Mouse (Mus musculus) gastrocnemius, postnatal 10 days (tissue): ENCODE results near the gene Upk1a. TPM values are rescaled to one million over a fixed set of nuclear protein-coding genes. Genes with fewer than 3 reads are reported as not detected.

Experiments
- DNase-seq: peaks from one replicate; pipeline ENCODE4 v3.0.0; 2021; ENCODE audit warnings: mixed read lengths
- long read RNA-seq, 2 experiments: library from polyadenylated mRNA; stranded (forward); transcript quantifications; one replicate each; pipeline ENCODE4 v2.0.0; 2021
- total RNA-seq, 2 experiments: library from RNA; stranded (reverse); gene quantifications; 2 replicates each; pipeline ENCODE4 v1.2.3; 2021

Gene Upk1a
- total RNA-seq = under 1 TPM; 0.16 to 0.29 TPM
- long read RNA-seq, experiment 1 = 0 reads
- long read RNA-seq, experiment 2 = 0 reads

- DNase-seq = no peak
Measured at GRCm38 (mm10) chr7:30612654-30613402, at the start of gene Upk1a. Gene Upk1a (minus strand): TSS chr7:30612847.

GRCm38 (mm10) chr7:30649591-30650540 lies 37.2 kb upstream of the Upk1a start, which contains the start of gene Rbm42:
Gene Rbm42 (minus strand): TSS chr7:30650317.
- DNase-seq = peak; percentile 95

GRCm38 (mm10) chr7:30639083-30639482 lies 26.4 kb upstream of the Upk1a start:
- DNase-seq = no peak

- no peak for DNase-seq
Measured at GRCm38 (mm10) chr7:30636395-30636794, 23.7 kb upstream of the Upk1a start.

- no peak for DNase-seq
Measured at GRCm38 (mm10) chr7:30635752-30636151, 23.1 kb upstream of the Upk1a start, which contains the start of gene Etv2. Gene Etv2 (minus strand): TSS chr7:30635852.

GRCm38 (mm10) chr7:30634621-30635020 lies 22.0 kb upstream of the Upk1a start:
- peak; percentile 60 for DNase-seq

GRCm38 (mm10) chr7:30633762-30634412 lies 21.2 kb upstream of the Upk1a start:
- DNase-seq = no peak

GRCm38 (mm10) chr7:30629013-30629412 lies 16.4 kb upstream of the Upk1a start:
- no peak for DNase-seq

GRCm38 (mm10) chr7:30626647-30627046 lies 14.0 kb upstream of the Upk1a start:
- no peak for DNase-seq

- peak; percentile 87 for DNase-seq
Measured at GRCm38 (mm10) chr7:30625530-30626384, 13.1 kb upstream of the Upk1a start, which contains the start of gene Cox6b1. Gene Cox6b1 (minus strand): TSS chr7:30626151.

GRCm38 (mm10) chr7:30619202-30619601 lies 6.6 kb upstream of the Upk1a start:
- DNase-seq = no peak

GRCm38 (mm10) chr7:30618658-30619057 lies 6.0 kb upstream of the Upk1a start:
- DNase-seq = no peak

- no peak for DNase-seq
Measured at GRCm38 (mm10) chr7:30615049-30615760, 2.6 kb upstream of the Upk1a start.

GRCm38 (mm10) chr7:30614454-30614853 lies 1.8 kb upstream of the Upk1a start:
- DNase-seq = no peak

- DNase-seq = peak; percentile 66
Measured at GRCm38 (mm10) chr7:30613529-30614112, 974 bp upstream of the Upk1a start.

GRCm38 (mm10) chr7:30610043-30610442 lies 2.6 kb downstream of the Upk1a start:
- no peak for DNase-seq

GRCm38 (mm10) chr7:30608476-30608875 lies 4.2 kb downstream of the Upk1a start:
- no peak for DNase-seq

GRCm38 (mm10) chr7:30607706-30608309 lies 4.8 kb downstream of the Upk1a start:
- peak; percentile 47 for DNase-seq

- no peak for DNase-seq
Measured at GRCm38 (mm10) chr7:30604944-30605343, 7.7 kb downstream of the Upk1a start.

GRCm38 (mm10) chr7:30604424-30604823 lies 8.2 kb downstream of the Upk1a start:
- no peak for DNase-seq
